8 mouse cellular contexts compared by ENCODE assay signal in genomic region chr3:32708368-32709231, GRCm38 (mm10). TPM values are rescaled to one million over a fixed set of nuclear protein-coding genes. Genes with fewer than 3 reads are reported as not detected.
A peak's percentile ranks its signal among the peaks of the same experiment; 100 is the strongest.
DNase-seq lines count a peak whose midpoint lies in the region; ATAC-seq and TF ChIP-seq lines count a peak whose summit lies in the region.

No protein-coding gene starts in this region.

- H3K36me3 ChIP-seq in CH12.LX (replicated peaks in 1 of 2; ENCODE audit: control insufficient read depth in 1 of 2, insufficient read depth in 1 of 2, low read length in 1 of 2) = peaks cover 20 to 27% of the 10 kb centered on the region in 2 experiments
- no peaks in the 10 kb centered on the region; the same call in 1 of the 2 replicates for H3K36me3 ChIP-seq in forebrain, embryonic 11.5 days (ENCODE audit: control insufficient read depth, insufficient read depth, low read length)
- H3K36me3 ChIP-seq in heart, embryonic 16.5 days (ENCODE audit: control insufficient read depth, insufficient read depth) = peaks cover 10% of the 10 kb centered on the region
- H3K36me3 ChIP-seq in liver, embryonic 15.5 days (replicated peaks) = peaks cover 23% of the 10 kb centered on the region
- H3K36me3 ChIP-seq in neural tube, embryonic 12.5 days = peaks cover 21% of the 10 kb centered on the region

- no peak for TF ChIP-seq EP300 in CH12.LX (IDR thresholded peaks at IDR 0.05; ENCODE audit: low read length)

- TF ChIP-seq POLR2A in CH12.LX (IDR thresholded peaks at IDR 0.05; ENCODE audit: low read depth, low read length) = peak; percentile 65

- peak overlapping the region; percentile 83 to 88 (median 87) for H3K4me3 ChIP-seq in CH12.LX (replicated peaks in 1 of 3; ENCODE audit: low read depth in 2 of 3, low read length in 2 of 3, poor library complexity in 1 of 3)
- peak overlapping the region; percentile 96 for H3K4me3 ChIP-seq in forebrain, embryonic 11.5 days (ENCODE audit: low read depth, low read length)
- H3K4me3 ChIP-seq in heart, embryonic 16.5 days (ENCODE audit: low read length) = peak overlapping the region; percentile 76
- peak overlapping the region; percentile 100 for H3K4me3 ChIP-seq in liver, embryonic 15.5 days (replicated peaks)
- peak overlapping the region; percentile 79 for H3K4me3 ChIP-seq in neural tube, embryonic 12.5 days

- peaks cover 28% of the 10 kb centered on the region for H3K79me2 ChIP-seq in CH12.LX (replicated peaks; ENCODE audit: control insufficient read depth, extremely low read depth, insufficient read depth, poor library complexity, severe bottlenecking)

- H3K9ac ChIP-seq in CH12.LX (ENCODE audit: insufficient read depth, low read depth) = peak overlapping the region; percentile 83
- H3K9ac ChIP-seq in forebrain, embryonic 11.5 days (ENCODE audit: low read length) = peak overlapping the region; percentile 91
- H3K9ac ChIP-seq in heart, embryonic 16.5 days (ENCODE audit: low read length) = peak overlapping the region; percentile 85
- peak overlapping the region; percentile 87 for H3K9ac ChIP-seq in liver, embryonic 15.5 days
- H3K9ac ChIP-seq in neural tube, embryonic 12.5 days = peak overlapping the region; percentile 91

- peak; percentile 100 for ATAC-seq in forebrain, embryonic 11.5 days (replicated peaks; ENCODE audit: low FRiP score)
- ATAC-seq in heart, embryonic 16.5 days (replicated peaks; ENCODE audit: extremely low read depth, insufficient read depth, low FRiP score) = peak; percentile 99
- ATAC-seq in liver, embryonic 15.5 days (ENCODE audit: insufficient read depth) = peak; percentile 99
- ATAC-seq in neural tube, embryonic 12.5 days (ENCODE audit: low FRiP score, low read depth) = peak; percentile 100

- no peak for TF ChIP-seq RAD21 in CH12.LX (IDR thresholded peaks at IDR 0.05; ENCODE audit: low read depth, low read length)

- no peaks in the 10 kb centered on the region for H3K9me3 ChIP-seq in CH12.LX (replicated peaks; ENCODE audit: low read length)
- H3K9me3 ChIP-seq in forebrain, embryonic 11.5 days (ENCODE audit: control insufficient read depth, low read length) = no peaks in the 10 kb centered on the region
- H3K9me3 ChIP-seq in heart, embryonic 16.5 days (replicated peaks; ENCODE audit: control insufficient read depth, low read length) = no peaks in the 10 kb centered on the region
- no peaks in the 10 kb centered on the region for H3K9me3 ChIP-seq in liver, embryonic 15.5 days (replicated peaks)
- no peaks in the 10 kb centered on the region for H3K9me3 ChIP-seq in neural tube, embryonic 12.5 days

- in situ Hi-C loops in CH12.LX (cut with MboI; ENCODE audit: low pct_ligation_motif_present, low pct_unique_long_range_greater_than_20kb, low sequenced_read_pairs) = loop anchor here (10.0 kb wide), 1 partner anchor 184 kb away; the partner anchor contains the start of gene Mfn1

- DNase-seq in CH12.LX (ENCODE audit: extremely low read depth) = peak; percentile 98
- peak; percentile 97 for DNase-seq in c-Kit-positive CD71-positive TER-119-negative erythroid progenitor cells, embryonic 14.5 days (ENCODE audit: low read depth)
- DNase-seq in forebrain, embryonic 11.5 days (ENCODE audit: low spot score) = peak; percentile 100
- DNase-seq in kidney, postnatal 36 days = peak; percentile 98 to 100
- DNase-seq in telencephalon, adult 2 months (ENCODE audit: low read depth, low spot score) = peak; percentile 99

- H3K4me1 ChIP-seq in CH12.LX (ENCODE audit: control insufficient read depth in 1 of 2, insufficient read depth in 2 of 2) = peaks cover 5 to 27% of the 10 kb centered on the region in 2 experiments; a peak in 3 of 4 replicates
- peaks cover 4% of the 10 kb centered on the region; the same call in 1 of the 2 replicates for H3K4me1 ChIP-seq in forebrain, embryonic 11.5 days (replicated peaks; ENCODE audit: control insufficient read depth, insufficient read depth, low read length)
- peaks cover 2% of the 10 kb centered on the region; the same call in 1 of the 2 replicates for H3K4me1 ChIP-seq in heart, embryonic 16.5 days (ENCODE audit: control insufficient read depth, insufficient read depth, low read length)
- peaks cover 20% of the 10 kb centered on the region for H3K4me1 ChIP-seq in liver, embryonic 15.5 days (replicated peaks)
- H3K4me1 ChIP-seq in neural tube, embryonic 12.5 days = peaks cover 9% of the 10 kb centered on the region

- dilution Hi-C loops in CH12.LX (cut with MboI; ENCODE audit: extremely low pct_ligation_motif_present, extremely low pct_unique_long_range_greater_than_20kb, low sequenced_read_pairs) = no loop called here

- H3K4me2 ChIP-seq in CH12.LX (ENCODE audit: insufficient read depth, low read depth, poor library complexity, severe bottlenecking) = no peak overlapping the region
- H3K4me2 ChIP-seq in forebrain, embryonic 11.5 days (ENCODE audit: low read depth, low read length, severe bottlenecking) = peak overlapping the region; percentile 57
- peak overlapping the region; percentile 66 for H3K4me2 ChIP-seq in heart, embryonic 16.5 days (ENCODE audit: low read depth, low read length)
- peak overlapping the region; percentile 75 for H3K4me2 ChIP-seq in liver, embryonic 15.5 days
- peak overlapping the region; percentile 81 for H3K4me2 ChIP-seq in neural tube, embryonic 12.5 days (replicated peaks)

- no peak for TF ChIP-seq CTCF in CH12.LX (conservative IDR thresholded peaks at IDR 0.05 in 1 of 2, IDR thresholded peaks at IDR 0.05 in 1 of 2; ENCODE audit: low read depth in 2 of 2, low read length in 2 of 2)

- no peaks in the 10 kb centered on the region for H3K27me3 ChIP-seq in CH12.LX (replicated peaks)
- no peaks in the 10 kb centered on the region for H3K27me3 ChIP-seq in forebrain, embryonic 11.5 days (ENCODE audit: control insufficient read depth, insufficient read depth, low read length)
- H3K27me3 ChIP-seq in heart, embryonic 16.5 days (ENCODE audit: control insufficient read depth, insufficient read depth, low read length) = no peaks in the 10 kb centered on the region
- no peaks in the 10 kb centered on the region for H3K27me3 ChIP-seq in liver, embryonic 15.5 days
- no peaks in the 10 kb centered on the region for H3K27me3 ChIP-seq in neural tube, embryonic 12.5 days (replicated peaks)

- under 1% methylated on average over 89 of the region's 90 CpGs for WGBS in forebrain, embryonic 11.5 days
- WGBS in heart, embryonic 16.5 days = under 1% methylated on average over 90 of the region's 90 CpGs
- under 1% methylated on average over 88 of the region's 90 CpGs for WGBS in liver, embryonic 15.5 days (ENCODE audit: insufficient replicate concordance)
- WGBS in neural tube, embryonic 12.5 days = under 1% methylated on average over 90 of the region's 90 CpGs

- peak overlapping the region; percentile 62 for H3K27ac ChIP-seq in CH12.LX (ENCODE audit: insufficient read depth, low read depth)
- H3K27ac ChIP-seq in forebrain, embryonic 11.5 days (ENCODE audit: low read depth, low read length) = peak overlapping the region; percentile 76; the same call in 1 of the 2 replicates
- H3K27ac ChIP-seq in heart, embryonic 16.5 days (ENCODE audit: low read length) = peak overlapping the region; percentile 75
- H3K27ac ChIP-seq in liver, embryonic 15.5 days (replicated peaks) = peak overlapping the region; percentile 90
- peak overlapping the region; percentile 76 for H3K27ac ChIP-seq in neural tube, embryonic 12.5 days

TF ChIP-seq in CH12.LX, 34 proteins besides CTCF, POLR2A, EP300 and RAD21 (continues in another document):
- TF ChIP-seq ELF1 (IDR thresholded peaks at IDR 0.05; ENCODE audit: low read depth, low read length) (peak; percentile 83), MAX (IDR thresholded peaks at IDR 0.05; ENCODE audit: low read length) (0 out of 2 replicates have a peak, but pooled peaks have one; percentile 62), MXI1 (IDR thresholded peaks at IDR 0.05; ENCODE audit: low read depth, low read length) (no peak), TCF12 (IDR thresholded peaks at IDR 0.05; ENCODE audit: low read depth, low read length) (peak; percentile 39; the same call in 1 of the 2 replicates), CHD2 (IDR thresholded peaks at IDR 0.05; ENCODE audit: low read length) (peak; percentile 92), BHLHE40 (IDR thresholded peaks at IDR 0.05; ENCODE audit: low read depth, low read length) (peak; percentile 19; the same call in 1 of the 2 replicates), IRF4 (IDR thresholded peaks at IDR 0.05; ENCODE audit: low read depth, low read length) (0 out of 2 replicates have a peak, but pooled peaks have one; percentile 38), USF2 (conservative IDR thresholded peaks at IDR 0.05; ENCODE audit: low read depth, low read length) (no peak), POLR2AphosphoS2 (IDR thresholded peaks at IDR 0.05; ENCODE audit: low read depth, low read length) (no peak), ZNF384 (IDR thresholded peaks at IDR 0.05; ENCODE audit: low read depth, low read length) (peak; percentile 13; the same call in 1 of the 2 replicates)

RNA-seq across cellular contexts. Expression of gene Actl6a, which starts 2.5 kb away (rescaled TPM):
- total RNA-seq in CH12.LX (2012; rRNA removed) (80.7 and 96.6 TPM in 2 replicates), CH12.LX (2014; rRNA removed) (132 and 140 TPM in 2 replicates)
- 87.8 and 89.1 TPM in 2 replicates for polyA plus RNA-seq in CH12.LX (2012; ENCODE audit: insufficient read length, low read depth)
- polyA plus RNA-seq in forebrain, embryonic 11.5 days (2014; fragmentation: Nextera tagmentation; extraction: Ambion mirVana) = 276 and 280 TPM in 2 replicates
- 91.7 and 96.9 TPM in 2 replicates for polyA plus RNA-seq in heart, embryonic 16.5 days (2015; fragmentation: Nextera tagmentation; extraction: Ambion mirVana)
- polyA plus RNA-seq in liver, embryonic 15.5 days (2015; fragmentation: Nextera tagmentation; extraction: Ambion mirVana) = 75.5 and 78.2 TPM in 2 replicates
- polyA plus RNA-seq in neural tube, embryonic 12.5 days (2016; fragmentation: Nextera tagmentation; extraction: Ambion mirVana) = 173 TPM in 2 replicates

RNA-seq across cellular contexts. Expression of gene Ndufb5, which starts 28.2 kb away (rescaled TPM):
- total RNA-seq in CH12.LX (2012; rRNA removed) = 175 and 179 TPM in 2 replicates
- 427 and 467 TPM in 2 replicates for total RNA-seq in CH12.LX (2014; rRNA removed)
- polyA plus RNA-seq in CH12.LX (2012; ENCODE audit: insufficient read length, low read depth) = 145 and 163 TPM in 2 replicates
- 248 and 270 TPM in 2 replicates for polyA plus RNA-seq in forebrain, embryonic 11.5 days (2014; fragmentation: Nextera tagmentation; extraction: Ambion mirVana)
- 621 and 623 TPM in 2 replicates for polyA plus RNA-seq in heart, embryonic 16.5 days (2015; fragmentation: Nextera tagmentation; extraction: Ambion mirVana)
- 101 and 124 TPM in 2 replicates for polyA plus RNA-seq in liver, embryonic 15.5 days (2015; fragmentation: Nextera tagmentation; extraction: Ambion mirVana)
- 293 and 322 TPM in 2 replicates for polyA plus RNA-seq in neural tube, embryonic 12.5 days (2016; fragmentation: Nextera tagmentation; extraction: Ambion mirVana)

RNA-seq across cellular contexts. Expression of gene Mrpl47, which starts 28.8 kb away (rescaled TPM):
- total RNA-seq in CH12.LX (2012; rRNA removed) = 32.5 and 43.7 TPM in 2 replicates
- 48.8 and 66.5 TPM in 2 replicates for total RNA-seq in CH12.LX (2014; rRNA removed)
- polyA plus RNA-seq in CH12.LX (2012; ENCODE audit: insufficient read length, low read depth) = 56.2 and 68.6 TPM in 2 replicates
- 40.4 and 43.7 TPM in 2 replicates for polyA plus RNA-seq in forebrain, embryonic 11.5 days (2014; fragmentation: Nextera tagmentation; extraction: Ambion mirVana)
- polyA plus RNA-seq in heart, embryonic 16.5 days (2015; fragmentation: Nextera tagmentation; extraction: Ambion mirVana) = 34.0 and 35.0 TPM in 2 replicates
- polyA plus RNA-seq in liver, embryonic 15.5 days (2015; fragmentation: Nextera tagmentation; extraction: Ambion mirVana) = 12.6 and 15.2 TPM in 2 replicates
- polyA plus RNA-seq in neural tube, embryonic 12.5 days (2016; fragmentation: Nextera tagmentation; extraction: Ambion mirVana) = 32.6 and 36.8 TPM in 2 replicates

Comparison
In these comparisons a context has a peak if more than half of its experiments do, and no peak if none do; other contexts are left out.
1. Peak in every context shown above with its lines: DNase-seq, ATAC-seq, H3K4me3 ChIP-seq and H3K27ac ChIP-seq.